Mouse (Mus musculus): ENCODE measurements around the gene Wnt6. TPM values are rescaled to one million over a fixed set of nuclear protein-coding genes. Genes with fewer than 3 reads are reported as not detected.
A peak's percentile ranks its signal among the peaks of the same experiment; 100 is the strongest.

Wnt6 gene
- 0.36 and 0.50 TPM in 2 replicates for polyA plus RNA-seq (2015; fragmentation: Nextera tagmentation; extraction: Ambion mirVana)

DNA sequence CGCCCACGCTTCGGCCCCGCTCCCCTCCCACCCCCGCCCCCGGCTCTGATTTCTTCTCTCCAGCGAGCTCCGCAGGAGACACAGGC, at the start of gene Wnt6:
TSS of gene Wnt6 (plus strand) at position 48 of the 86 bp plus-strand sequence.
- Histone ChIP-seq H3K27ac (ENCODE audit: low read length) (no peak within 1 kb of the TSS), H3K36me3 (ENCODE audit: insufficient read depth, low read length) (no peaks in the 10 kb centered on the region), H3K4me2 (replicated peaks; ENCODE audit: low read depth, low read length) (peak within 1 kb of the TSS; percentile 76), H3K9me3 (ENCODE audit: low read length) (no peaks in the 10 kb centered on the region), H3K4me1 (ENCODE audit: insufficient read depth, low read depth, low read length) (peaks cover 9% of the 10 kb centered on the region), H3K4me3 (ENCODE audit: low read depth, low read length) (peak within 1 kb of the TSS; percentile 38), H3K27me3 (replicated peaks; ENCODE audit: insufficient read depth, low read length) (peaks cover 41% of the 10 kb centered on the region), H3K9ac (replicated peaks; ENCODE audit: low read depth) (no peak within 1 kb of the TSS)
- WGBS: 10% methylated on average over 2 of the region's 8 CpGs
- no peak for TF ChIP-seq CTCF (IDR thresholded peaks at IDR 0.05)
- TF ChIP-seq EP300 (IDR thresholded peaks at IDR 0.05): no peak
- DNase-seq (ENCODE audit: low spot score) (no peak), ATAC-seq (no peak)

DNA sequence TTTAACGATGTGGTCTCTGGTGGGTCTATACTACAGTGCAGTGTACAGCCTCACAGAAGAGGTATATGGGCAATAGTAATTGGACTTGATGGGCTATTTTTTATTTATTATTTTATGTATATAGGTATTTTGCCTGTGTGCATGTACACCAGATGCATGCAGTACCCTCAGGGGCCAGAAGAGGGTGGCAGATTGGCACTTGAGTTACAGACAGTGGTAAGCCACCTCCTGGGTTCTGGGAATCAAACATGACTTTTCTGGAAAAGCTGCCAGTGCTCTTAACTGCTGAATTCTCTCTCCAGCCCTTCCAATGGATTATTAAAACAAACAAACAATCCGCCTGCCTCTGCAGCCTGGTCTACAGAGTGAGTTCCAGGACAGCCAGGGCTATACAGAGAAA, 47.9 kb upstream of the Wnt6 start:
- Histone ChIP-seq H3K4me1 (ENCODE audit: insufficient read depth, low read depth, low read length) (no peaks in the 10 kb centered on the region), H3K9ac (replicated peaks; ENCODE audit: low read depth) (no peak overlapping the region), H3K4me3 (ENCODE audit: low read depth, low read length) (no peak overlapping the region), H3K27me3 (replicated peaks; ENCODE audit: insufficient read depth, low read length) (no peaks in the 10 kb centered on the region), H3K9me3 (ENCODE audit: low read length) (no peaks in the 10 kb centered on the region), H3K4me2 (replicated peaks; ENCODE audit: low read depth, low read length) (no peak overlapping the region), H3K36me3 (ENCODE audit: insufficient read depth, low read length) (no peaks in the 10 kb centered on the region), H3K27ac (ENCODE audit: low read length) (no peak overlapping the region)
- 65% methylated on average over 2 of the region's 2 CpGs for WGBS
- ATAC-seq (no peak), DNase-seq (ENCODE audit: low spot score) (peak; percentile 13)
- peak; percentile 46 for TF ChIP-seq CTCF (IDR thresholded peaks at IDR 0.05)
- no peak for TF ChIP-seq EP300 (IDR thresholded peaks at IDR 0.05)

GRCm38 (mm10) chr1:74726114-74726513, 45.6 kb upstream of the Wnt6 start:
- Histone ChIP-seq H3K4me1 (ENCODE audit: insufficient read depth, low read depth, low read length) (no peaks in the 10 kb centered on the region), H3K4me2 (replicated peaks; ENCODE audit: low read depth, low read length) (no peak overlapping the region), H3K9ac (replicated peaks; ENCODE audit: low read depth) (no peak overlapping the region), H3K27me3 (replicated peaks; ENCODE audit: insufficient read depth, low read length) (no peaks in the 10 kb centered on the region), H3K9me3 (ENCODE audit: low read length) (no peaks in the 10 kb centered on the region), H3K27ac (ENCODE audit: low read length) (no peak overlapping the region), H3K4me3 (ENCODE audit: low read depth, low read length) (no peak overlapping the region), H3K36me3 (ENCODE audit: insufficient read depth, low read length) (no peaks in the 10 kb centered on the region)
- no peak for TF ChIP-seq CTCF (IDR thresholded peaks at IDR 0.05)
- WGBS: 46% methylated on average over 5 of the region's 5 CpGs
- ATAC-seq (no peak), DNase-seq (ENCODE audit: low spot score) (no peak)

DNA sequence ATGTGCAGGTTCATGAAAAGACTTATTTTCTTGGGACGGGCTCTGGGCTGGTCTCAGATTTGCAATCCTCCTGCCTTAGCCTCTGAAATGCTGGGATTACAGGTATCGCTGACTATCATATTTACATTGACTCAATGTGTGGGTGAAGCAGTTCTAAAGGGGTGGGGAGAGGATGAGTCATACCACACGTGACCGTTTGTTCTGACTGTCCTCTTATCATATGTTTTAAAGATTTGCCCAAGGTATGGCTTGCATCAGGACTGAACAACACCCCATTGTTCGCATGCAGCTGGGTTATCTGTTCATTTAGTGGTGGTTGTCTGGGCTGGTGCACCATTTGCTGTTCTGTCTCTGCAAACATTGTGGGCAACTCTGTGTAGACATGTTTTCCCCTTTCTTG, 45.0 kb upstream of the Wnt6 start:
- no peak overlapping the region for H3K9ac ChIP-seq (replicated peaks; ENCODE audit: low read depth)
- WGBS: 50% methylated on average over 5 of the region's 5 CpGs
- H3K27ac ChIP-seq (ENCODE audit: low read length): no peak overlapping the region
- H3K27me3 ChIP-seq (replicated peaks; ENCODE audit: insufficient read depth, low read length): no peaks in the 10 kb centered on the region
- H3K36me3 ChIP-seq (ENCODE audit: insufficient read depth, low read length): no peaks in the 10 kb centered on the region
- no peak overlapping the region for H3K4me3 ChIP-seq (ENCODE audit: low read depth, low read length)
- no peak overlapping the region for H3K4me2 ChIP-seq (replicated peaks; ENCODE audit: low read depth, low read length)
- ATAC-seq (no peak), DNase-seq (ENCODE audit: low spot score) (no peak)
- no peaks in the 10 kb centered on the region for H3K9me3 ChIP-seq (ENCODE audit: low read length)
- TF ChIP-seq CTCF (IDR thresholded peaks at IDR 0.05) (no peak), EP300 (IDR thresholded peaks at IDR 0.05) (no peak)
- no peaks in the 10 kb centered on the region for H3K4me1 ChIP-seq (ENCODE audit: insufficient read depth, low read depth, low read length)

DNA sequence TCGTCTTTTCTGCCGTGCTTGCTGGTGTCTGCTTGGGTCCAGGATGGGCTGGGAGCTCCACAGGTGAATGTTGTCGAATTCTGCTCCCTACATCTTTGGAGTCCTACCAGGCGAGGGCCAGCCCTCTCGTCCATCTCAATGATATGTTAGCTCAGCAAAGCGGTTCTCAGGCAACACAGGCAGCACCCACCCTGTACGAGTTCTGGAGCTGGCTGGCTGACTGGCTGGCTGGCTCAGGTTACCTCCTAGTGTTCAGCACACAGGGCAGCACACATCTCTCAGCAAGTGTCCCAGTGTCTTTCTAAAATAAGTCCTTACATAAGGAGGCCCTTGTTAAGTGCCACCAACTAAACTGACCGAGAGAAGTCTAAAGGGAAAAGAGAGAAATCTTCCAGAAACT, 43.2 kb upstream of the Wnt6 start:
- no peak for TF ChIP-seq CTCF (IDR thresholded peaks at IDR 0.05)
- no peak for TF ChIP-seq EP300 (IDR thresholded peaks at IDR 0.05)
- H3K4me3 ChIP-seq (ENCODE audit: low read depth, low read length): no peak overlapping the region
- WGBS: 65% methylated on average over 8 of the region's 8 CpGs

DNA sequence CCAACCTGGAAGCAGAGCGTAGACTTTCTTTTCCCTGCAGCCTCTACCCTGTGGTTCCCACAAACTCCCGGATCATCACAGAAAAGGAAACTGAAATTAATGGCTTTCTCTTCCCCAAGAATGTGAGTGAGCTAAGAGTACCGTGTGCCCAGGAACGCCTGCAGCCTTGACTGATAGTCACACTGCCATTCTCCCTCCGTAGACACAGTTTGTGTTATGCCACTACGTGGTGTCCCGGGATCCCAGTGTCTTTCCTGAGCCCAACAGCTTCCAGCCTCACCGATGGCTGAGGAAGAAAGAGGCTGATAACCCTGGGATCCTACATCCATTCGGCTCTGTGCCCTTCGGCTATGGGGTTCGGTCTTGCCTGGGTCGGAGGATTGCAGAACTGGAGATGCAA, 34.7 kb upstream of the Wnt6 start:
- H3K9me3 ChIP-seq (ENCODE audit: low read length): no peaks in the 10 kb centered on the region
- no peak overlapping the region for H3K4me2 ChIP-seq (replicated peaks; ENCODE audit: low read depth, low read length)
- H3K36me3 ChIP-seq (ENCODE audit: insufficient read depth, low read length): no peaks in the 10 kb centered on the region
- no peak overlapping the region for H3K4me3 ChIP-seq (ENCODE audit: low read depth, low read length)
- no peak overlapping the region for H3K27ac ChIP-seq (ENCODE audit: low read length)
- no peaks in the 10 kb centered on the region for H3K27me3 ChIP-seq (replicated peaks; ENCODE audit: insufficient read depth, low read length)
- no peaks in the 10 kb centered on the region for H3K4me1 ChIP-seq (ENCODE audit: insufficient read depth, low read depth, low read length)
- no peak for TF ChIP-seq CTCF (IDR thresholded peaks at IDR 0.05)
- TF ChIP-seq EP300 (IDR thresholded peaks at IDR 0.05): no peak
- 74% methylated on average over 12 of the region's 12 CpGs for WGBS
- no peak overlapping the region for H3K9ac ChIP-seq (replicated peaks; ENCODE audit: low read depth)
- ATAC-seq (no peak), DNase-seq (ENCODE audit: low spot score) (no peak)

More for the DNA sequence above, 43.2 kb upstream of the Wnt6 start:
- H3K4me1 ChIP-seq (ENCODE audit: insufficient read depth, low read depth, low read length): no peaks in the 10 kb centered on the region
- no peaks in the 10 kb centered on the region for H3K9me3 ChIP-seq (ENCODE audit: low read length)
- no peak for DNase-seq (ENCODE audit: low spot score)
- no peak overlapping the region for H3K9ac ChIP-seq (replicated peaks; ENCODE audit: low read depth)
- no peaks in the 10 kb centered on the region for H3K27me3 ChIP-seq (replicated peaks; ENCODE audit: insufficient read depth, low read length)
- no peak overlapping the region for H3K4me2 ChIP-seq (replicated peaks; ENCODE audit: low read depth, low read length)
- no peak for ATAC-seq
- no peaks in the 10 kb centered on the region for H3K36me3 ChIP-seq (ENCODE audit: insufficient read depth, low read length)
- H3K27ac ChIP-seq (ENCODE audit: low read length): no peak overlapping the region

GRCm38 (mm10) chr1:74737500-74737899, 34.2 kb upstream of the Wnt6 start:
- no peaks in the 10 kb centered on the region for H3K36me3 ChIP-seq (ENCODE audit: insufficient read depth, low read length)
- H3K27me3 ChIP-seq (replicated peaks; ENCODE audit: insufficient read depth, low read length): no peaks in the 10 kb centered on the region
- WGBS: 83% methylated on average over 7 of the region's 7 CpGs
- no peak overlapping the region for H3K4me3 ChIP-seq (ENCODE audit: low read depth, low read length)
- no peaks in the 10 kb centered on the region for H3K4me1 ChIP-seq (ENCODE audit: insufficient read depth, low read depth, low read length)
- DNase-seq (ENCODE audit: low spot score) (no peak), ATAC-seq (no peak)
- no peak overlapping the region for H3K4me2 ChIP-seq (replicated peaks; ENCODE audit: low read depth, low read length)
- no peak overlapping the region for H3K9ac ChIP-seq (replicated peaks; ENCODE audit: low read depth)
- H3K9me3 ChIP-seq (ENCODE audit: low read length): no peaks in the 10 kb centered on the region
- no peak overlapping the region for H3K27ac ChIP-seq (ENCODE audit: low read length)
- no peak for TF ChIP-seq CTCF (IDR thresholded peaks at IDR 0.05)
- TF ChIP-seq EP300 (IDR thresholded peaks at IDR 0.05): no peak
